Mouse (Mus musculus): ENCODE measurements around the gene Iqcd.

Gene Iqcd

GRCm38 (mm10) chr5:120571056-120571740 is 17.6 kb upstream of the Iqcd start:
- peak in 1 of 2 experiments; percentile 49 for DNase-seq (ENCODE audit: low spot score in 2 of 2)

- DNase-seq (ENCODE audit: low spot score in 2 of 2), result no peak
Measured at GRCm38 (mm10) chr5:120574469-120575063, 14.2 kb upstream of the Iqcd start.

GRCm38 (mm10) chr5:120576781-120577301 is 12.0 kb upstream of the Iqcd start:
- no peak for DNase-seq (ENCODE audit: low spot score in 2 of 2)

GRCm38 (mm10) chr5:120577935-120578441 is 10.8 kb upstream of the Iqcd start:
- DNase-seq (ENCODE audit: low spot score in 2 of 2), result peak in 1 of 2 experiments; percentile 41

GRCm38 (mm10) chr5:120578504-120579081 is 10.2 kb upstream of the Iqcd start:
- DNase-seq (ENCODE audit: low spot score in 2 of 2), result no peak

- DNase-seq (ENCODE audit: low spot score in 2 of 2), result no peak
Measured at GRCm38 (mm10) chr5:120579211-120579897, 9.5 kb upstream of the Iqcd start.

GRCm38 (mm10) chr5:120579898-120580626 is 8.8 kb upstream of the Iqcd start:
- DNase-seq (ENCODE audit: low spot score in 2 of 2), result peak in 1 of 2 experiments; percentile 46

- DNase-seq (ENCODE audit: low spot score in 2 of 2), result no peak
Measured at GRCm38 (mm10) chr5:120582002-120582401, 6.8 kb upstream of the Iqcd start.

GRCm38 (mm10) chr5:120583511-120583910 is 5.3 kb upstream of the Iqcd start:
- DNase-seq (ENCODE audit: low spot score in 2 of 2), result no peak

GRCm38 (mm10) chr5:120584968-120585367 is 3.8 kb upstream of the Iqcd start:
- no peak for DNase-seq (ENCODE audit: low spot score in 2 of 2)

- no peak for DNase-seq (ENCODE audit: low spot score in 2 of 2)
Measured at GRCm38 (mm10) chr5:120586741-120587615, 1.8 kb upstream of the Iqcd start.

- DNase-seq (ENCODE audit: low spot score in 2 of 2), result no peak
Measured at GRCm38 (mm10) chr5:120587616-120587926, 1.2 kb upstream of the Iqcd start.

- DNase-seq (ENCODE audit: low spot score in 2 of 2), result no peak
Measured at GRCm38 (mm10) chr5:120587940-120588568, 762 bp upstream of the Iqcd start.

GRCm38 (mm10) chr5:120590356-120591010 is 1.7 kb downstream of the Iqcd start:
- no peak for DNase-seq (ENCODE audit: low spot score in 2 of 2)

GRCm38 (mm10) chr5:120592141-120592540 is 3.3 kb downstream of the Iqcd start:
- DNase-seq (ENCODE audit: low spot score in 2 of 2), result no peak

- DNase-seq (ENCODE audit: low spot score in 2 of 2), result no peak
Measured at GRCm38 (mm10) chr5:120594485-120594884, 5.7 kb downstream of the Iqcd start.

GRCm38 (mm10) chr5:120599625-120600024 is 10.8 kb downstream of the Iqcd start:
- no peak for DNase-seq (ENCODE audit: low spot score in 2 of 2)

- no peak for DNase-seq (ENCODE audit: low spot score in 2 of 2)
Measured at GRCm38 (mm10) chr5:120600946-120601668, 12.3 kb downstream of the Iqcd start.

GRCm38 (mm10) chr5:120602210-120602609 is 13.4 kb downstream of the Iqcd start:
- DNase-seq (ENCODE audit: low spot score in 2 of 2), result no peak
